9 mouse cellular contexts compared by ENCODE assay signal in the genomic region with DNA sequence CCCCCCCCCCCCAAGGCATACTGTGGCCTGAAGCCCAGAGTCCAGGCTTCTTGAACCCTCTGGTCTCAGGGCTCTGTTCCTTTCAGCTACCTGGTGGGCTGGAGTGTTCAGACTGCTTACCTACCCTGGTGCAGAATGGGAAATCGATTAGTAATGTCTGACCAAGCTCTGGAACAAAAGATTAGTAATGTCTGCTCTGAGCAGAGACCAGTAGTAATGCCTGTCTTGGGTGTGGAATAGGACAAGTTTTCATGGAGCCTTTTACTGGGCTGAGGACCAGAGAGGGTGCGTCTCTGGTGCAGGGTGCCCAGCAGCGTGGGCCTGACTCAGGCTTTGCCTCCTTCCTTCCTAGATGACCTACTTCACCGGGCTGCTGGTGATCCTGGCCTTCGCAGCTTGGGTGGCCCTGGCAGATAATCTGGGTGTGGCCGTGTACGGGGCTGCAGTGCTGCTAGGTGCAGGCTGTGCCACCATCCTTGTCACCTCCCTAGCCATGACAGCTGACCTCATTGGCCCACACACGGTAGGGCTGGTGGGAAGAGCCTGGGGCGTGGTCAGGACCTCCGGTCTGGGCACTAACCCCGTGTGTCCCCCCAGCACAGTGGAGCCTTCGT. TPM values are rescaled to one million over a fixed set of nuclear protein-coding genes. Genes with fewer than 3 reads are reported as not detected.
A peak's percentile ranks its signal among the peaks of the same experiment; 100 is the strongest.
DNase-seq lines count a peak whose midpoint lies in the region; ATAC-seq and TF ChIP-seq lines count a peak whose summit lies in the region.
"Had no signal": no experiment of that assay in that cellular context is flagged by ENCODE, and none has a peak within 500 bp of the region (broad histone marks: within the 10 kb centered on the region; RNA-seq: fewer than 3 reads in every experiment).

No protein-coding gene starts in this region.

- H3K27ac ChIP-seq in heart, embryonic 15.5 days: peak overlapping the region; percentile 93
- H3K27ac ChIP-seq in liver, embryonic 15.5 days (replicated peaks): peak overlapping the region; percentile 96
- no peak overlapping the region for H3K27ac ChIP-seq in cerebellum, adult 2 months (ENCODE audit: insufficient read depth, low read length)
- H3K27ac ChIP-seq: embryonic facial prominence, embryonic 13.5 days had no signal

- ATAC-seq in heart, embryonic 15.5 days (replicated peaks; ENCODE audit: insufficient number of reproducible peaks, insufficient read depth, low FRiP score, low read depth): no peak
- peak; percentile 85 for ATAC-seq in liver, embryonic 15.5 days (ENCODE audit: insufficient read depth)

- H3K4me1 ChIP-seq in heart, embryonic 15.5 days (replicated peaks): peaks cover 94% of the 10 kb centered on the region
- H3K4me1 ChIP-seq in E14TG2a.4 (replicated peaks; ENCODE audit: low read depth, low read length): peaks cover 98% of the 10 kb centered on the region
- peaks cover 99% of the 10 kb centered on the region for H3K4me1 ChIP-seq in liver, embryonic 15.5 days (replicated peaks)
- peaks cover 30% of the 10 kb centered on the region for H3K4me1 ChIP-seq in cerebellum, adult 2 months (ENCODE audit: control insufficient read depth, insufficient read depth, low read length)

- TF ChIP-seq CTCF in E14TG2a.4 (conservative IDR thresholded peaks at IDR 0.05; ENCODE audit: low read length): no peak
- no peak for TF ChIP-seq CTCF in cerebellum, adult 2 months (IDR thresholded peaks at IDR 0.05; ENCODE audit: borderline replicate concordance, insufficient read depth, low read depth, low read length)

- peaks cover 8% of the 10 kb centered on the region for H3K36me3 ChIP-seq in heart, embryonic 15.5 days
- H3K36me3 ChIP-seq in E14TG2a.4 (ENCODE audit: insufficient read depth, low read length): peaks cover 82% of the 10 kb centered on the region
- H3K36me3 ChIP-seq in liver, embryonic 15.5 days (replicated peaks): peaks cover 70% of the 10 kb centered on the region

- H3K27me3 ChIP-seq in heart, embryonic 15.5 days: no peaks in the 10 kb centered on the region
- H3K27me3 ChIP-seq in E14TG2a.4 (ENCODE audit: insufficient read depth, low read length): peaks cover 2% of the 10 kb centered on the region; the same call in 1 of the 2 replicates
- no peaks in the 10 kb centered on the region for H3K27me3 ChIP-seq in liver, embryonic 15.5 days
- H3K27me3 ChIP-seq in cerebellum, adult 2 months (ENCODE audit: control insufficient read depth, insufficient read depth, low read length): no peaks in the 10 kb centered on the region

- TF ChIP-seq POLR2A in cerebellum, adult 2 months (IDR thresholded peaks at IDR 0.05; ENCODE audit: borderline replicate concordance, insufficient read depth, low read length): no peak

- H3K4me2 ChIP-seq in heart, embryonic 15.5 days: peak overlapping the region; percentile 83
- peak overlapping the region; percentile 97 for H3K4me2 ChIP-seq in liver, embryonic 15.5 days

- no peaks in the 10 kb centered on the region for H3K9me3 ChIP-seq in heart, embryonic 15.5 days (replicated peaks)
- no peaks in the 10 kb centered on the region for H3K9me3 ChIP-seq in E14TG2a.4 (ENCODE audit: low read length)
- no peaks in the 10 kb centered on the region for H3K9me3 ChIP-seq in liver, embryonic 15.5 days (replicated peaks)
- H3K9me3 ChIP-seq: embryonic facial prominence, embryonic 13.5 days had no signal

- 53% methylated on average over 12 of the region's 12 CpGs for WGBS in heart, embryonic 15.5 days
- WGBS in liver, embryonic 15.5 days (ENCODE audit: insufficient replicate concordance): 18% methylated on average over 12 of the region's 12 CpGs
- WGBS in cerebellum, adult 2 months: 82% methylated on average over 12 of the region's 12 CpGs

- peak overlapping the region; percentile 46; the same call in 1 of the 2 replicates for H3K4me3 ChIP-seq in heart, embryonic 15.5 days
- H3K4me3 ChIP-seq in E14TG2a.4 (replicated peaks; ENCODE audit: low read length): peak overlapping the region; percentile 66
- peak overlapping the region; percentile 4 for H3K4me3 ChIP-seq in liver, embryonic 15.5 days (replicated peaks)
- no peak overlapping the region for H3K4me3 ChIP-seq in cerebellum, adult 2 months (replicated peaks; ENCODE audit: insufficient read depth, low read depth, low read length)
- H3K4me3 ChIP-seq: embryonic facial prominence, embryonic 13.5 days had no signal

- no peak for DNase-seq in heart, adult 9 months (ENCODE audit: low spot score in 2 of 2)
- peak; percentile 66 for DNase-seq in c-Kit-positive CD71-positive TER-119-negative erythroid progenitor cells, embryonic 14.5 days (ENCODE audit: low read depth)
- no peak for DNase-seq in right cerebral cortex, postnatal 10 days (ENCODE audit: low spot score in 2 of 2)
- no peak for DNase-seq in cerebellum, adult 8-10 months
- no peak for DNase-seq in cerebellum, adult 2 months

- H3K9ac ChIP-seq in heart, embryonic 15.5 days: peak overlapping the region; percentile 57; the same call in 1 of the 2 replicates
- peak overlapping the region; percentile 58 for H3K9ac ChIP-seq in liver, embryonic 15.5 days

RNA-seq across cellular contexts. Expression of a gene that starts 3.2 kb away (rescaled TPM):
- polyA plus RNA-seq in heart, embryonic 15.5 days (2015; fragmentation: Nextera tagmentation; extraction: Ambion mirVana): 0.81 and 2.2 TPM in 2 replicates
- 2.3 and 2.9 TPM in 2 replicates for polyA plus RNA-seq in liver, embryonic 15.5 days (2015; fragmentation: Nextera tagmentation; extraction: Ambion mirVana)
- polyA plus RNA-seq in cerebellum, adult 2 months (2012; rRNA removed): 0.24 and 0.36 TPM in 2 replicates

RNA-seq across cellular contexts. Expression of a gene that starts 5.2 kb away (rescaled TPM):
- polyA plus RNA-seq in heart, embryonic 15.5 days (2015; fragmentation: Nextera tagmentation; extraction: Ambion mirVana): 11.7 and 22.3 TPM in 2 replicates
- 15.0 and 16.5 TPM in 2 replicates for polyA plus RNA-seq in liver, embryonic 15.5 days (2015; fragmentation: Nextera tagmentation; extraction: Ambion mirVana)
- 34.8 and 35.0 TPM in 2 replicates for polyA plus RNA-seq in cerebellum, adult 2 months (2012; rRNA removed)

RNA-seq across cellular contexts. Expression of a gene that starts 12.2 kb away (rescaled TPM):
- polyA plus RNA-seq in heart, embryonic 15.5 days (2015; fragmentation: Nextera tagmentation; extraction: Ambion mirVana): 82.8 and 83.4 TPM in 2 replicates
- polyA plus RNA-seq in liver, embryonic 15.5 days (2015; fragmentation: Nextera tagmentation; extraction: Ambion mirVana): 22.3 and 22.6 TPM in 2 replicates
- 42.7 and 43.4 TPM in 2 replicates for polyA plus RNA-seq in cerebellum, adult 2 months (2012; rRNA removed)

RNA-seq across cellular contexts. Expression of a gene that starts 15.9 kb away (rescaled TPM):
- polyA plus RNA-seq in heart, embryonic 15.5 days (2015; fragmentation: Nextera tagmentation; extraction: Ambion mirVana): 66.5 and 84.1 TPM in 2 replicates
- polyA plus RNA-seq in liver, embryonic 15.5 days (2015; fragmentation: Nextera tagmentation; extraction: Ambion mirVana): 127 and 147 TPM in 2 replicates
- polyA plus RNA-seq in cerebellum, adult 2 months (2012; rRNA removed): 75.8 and 81.5 TPM in 2 replicates

RNA-seq across cellular contexts. Expression of a gene that starts 19.4 kb away (rescaled TPM):
- polyA plus RNA-seq in heart, embryonic 15.5 days (2015; fragmentation: Nextera tagmentation; extraction: Ambion mirVana): 0.04 TPM in 1 of 2 replicates, not detected in the other
- polyA plus RNA-seq in liver, embryonic 15.5 days (2015; fragmentation: Nextera tagmentation; extraction: Ambion mirVana): not detected in 2 replicates
- 0.97 and 1.0 TPM in 2 replicates for polyA plus RNA-seq in cerebellum, adult 2 months (2012; rRNA removed)
